Mouse (Mus musculus): ENCODE measurements around the gene Fgf2. TPM values are rescaled to one million over a fixed set of nuclear protein-coding genes. Genes with fewer than 3 reads are reported as not detected.

Fgf2 gene
- 5.4 TPM for polyA plus RNA-seq (2014; fragmentation: Illumina TruSeq; extraction: RNeasy Lipid Tissue Mini Kit (QIAGEN cat#74804); ENCODE audit: insufficient read depth, low read depth, low replicate concordance)

DNA sequence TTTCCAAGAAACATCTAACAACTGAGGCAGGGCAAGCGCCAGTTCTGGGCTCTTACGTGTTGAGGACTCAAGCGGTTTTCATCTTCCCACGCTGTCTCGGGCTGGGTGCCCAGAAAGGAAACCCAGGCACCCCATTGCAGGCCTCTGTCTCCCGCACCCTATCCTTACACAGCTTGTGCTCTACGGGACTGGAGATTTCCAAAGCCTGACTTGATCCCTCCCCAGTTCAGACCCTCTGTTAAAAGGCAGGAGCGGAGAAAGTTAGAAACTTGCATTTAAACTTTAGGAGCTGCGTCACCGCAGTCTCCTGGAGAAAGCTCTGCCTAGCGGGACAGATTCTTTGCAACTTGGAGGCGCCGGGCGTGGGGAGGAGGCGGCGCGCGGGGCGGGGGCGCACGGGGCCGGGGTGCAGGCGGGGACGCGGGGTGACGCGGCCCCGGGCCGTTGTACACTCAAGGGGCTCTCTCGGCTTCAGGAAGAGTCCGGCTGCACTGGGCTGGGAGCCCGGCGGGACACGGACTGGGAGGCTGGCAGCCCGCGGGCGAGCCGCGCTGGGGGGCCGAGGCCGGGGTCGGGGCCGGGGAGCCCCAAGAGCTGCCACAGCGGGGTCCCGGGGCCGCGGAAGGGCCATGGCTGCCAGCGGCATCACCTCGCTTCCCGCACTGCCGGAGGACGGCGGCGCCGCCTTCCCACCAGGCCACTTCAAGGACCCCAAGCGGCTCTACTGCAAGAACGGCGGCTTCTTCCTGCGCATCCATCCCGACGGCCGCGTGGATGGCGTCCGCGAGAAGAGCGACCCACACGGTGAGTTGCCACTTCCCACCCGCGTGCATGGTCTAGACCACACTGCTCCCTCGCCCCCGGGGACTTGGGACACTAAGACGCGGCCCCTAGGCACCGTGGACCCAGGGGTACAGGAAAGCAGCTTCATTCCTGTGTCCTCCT is at the start of gene Fgf2:
Gene Fgf2 (plus strand): TSS at position 126 of the 945 bp plus-strand sequence.

DNA sequence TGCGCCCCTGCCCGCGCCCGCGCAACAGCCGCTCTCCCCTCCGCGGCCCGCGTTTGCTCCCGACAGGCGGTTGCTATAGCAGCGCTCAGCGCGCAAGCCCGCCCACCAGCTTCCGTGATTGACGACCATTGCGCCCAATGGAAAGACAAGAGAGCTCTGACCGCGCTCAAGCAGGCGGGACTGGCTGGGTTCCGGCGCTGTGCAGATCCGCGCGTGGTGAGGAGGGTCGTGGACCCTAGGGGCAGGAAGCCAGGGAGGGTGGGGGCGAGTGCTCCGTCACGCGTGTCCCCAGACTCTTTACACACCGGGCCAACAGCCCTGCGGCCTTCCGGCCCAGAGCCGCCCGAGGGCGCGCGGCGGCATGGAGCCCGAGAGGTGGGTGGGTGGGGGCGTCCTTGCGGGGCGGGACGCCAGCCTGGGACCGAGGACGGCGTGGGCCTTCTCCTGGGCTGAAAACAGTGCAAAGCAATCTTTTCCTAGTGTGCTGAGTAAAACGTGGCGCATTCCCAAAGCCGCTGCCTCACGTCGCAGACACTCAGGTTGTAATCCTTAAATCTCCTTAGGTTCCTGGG is 35.7 kb upstream of the Fgf2 start, which contains the start of the genes Bbs12 and Cetn4:
Gene Bbs12 (plus strand): TSS at position 185 of the 572 bp plus-strand sequence.
Gene Cetn4 (minus strand): TSS at position 339 of the 572 bp plus-strand sequence.

DNA sequence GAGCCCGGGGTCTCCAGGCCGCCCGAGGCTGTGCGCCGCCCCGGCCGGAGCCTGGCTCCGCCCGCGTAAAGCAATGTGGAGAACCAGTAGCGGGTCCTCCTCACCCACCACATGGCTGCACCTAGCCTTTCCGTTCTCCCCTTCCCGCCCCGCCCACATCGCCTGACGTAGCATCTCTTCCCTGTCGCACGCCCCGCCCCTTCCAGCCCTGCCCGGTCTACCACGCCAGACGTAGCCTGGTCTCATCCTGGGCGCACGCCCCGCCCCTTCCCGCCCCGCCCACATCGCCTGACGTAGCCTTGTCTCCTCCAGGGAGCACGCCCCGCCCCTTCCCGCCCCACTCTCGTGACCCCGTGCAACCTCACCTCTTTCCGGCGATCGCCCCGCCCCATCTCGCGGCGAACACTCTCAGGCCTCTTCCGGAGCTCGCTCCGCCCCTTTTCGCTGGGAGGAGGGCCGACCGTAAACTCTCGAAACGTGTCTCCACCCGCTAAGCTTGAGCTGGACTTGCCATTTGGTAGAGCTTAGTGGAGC is 71.4 kb downstream of the Fgf2 start, which contains the start of gene Spata5:
Gene Spata5 (plus strand): TSS at position 439 of the 534 bp plus-strand sequence.

DNA sequence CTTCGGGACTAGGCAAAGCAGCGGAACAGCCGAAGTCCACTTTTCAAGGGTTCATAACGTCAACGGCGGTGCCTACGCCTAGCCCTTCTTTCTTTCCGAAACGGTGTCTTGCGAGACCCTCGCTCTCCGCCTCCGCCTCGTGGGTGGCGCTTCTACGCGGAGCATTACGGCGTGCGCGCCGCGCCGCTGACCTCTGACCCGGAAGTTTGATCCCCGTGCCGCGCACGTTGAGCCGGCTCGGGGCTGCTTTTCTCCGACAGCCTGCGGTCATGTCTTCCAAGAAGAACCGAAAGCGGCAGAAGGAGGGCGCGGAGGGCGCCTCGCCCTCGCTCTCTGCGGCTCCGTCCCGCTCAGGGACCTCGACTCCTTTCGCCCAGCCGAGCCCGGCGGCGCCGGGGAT is 71.9 kb downstream of the Fgf2 start, which contains the start of gene Nudt6:
Gene Nudt6 (minus strand): TSS at position 140 of the 400 bp plus-strand sequence.

Other genes with a start within 250 kb of the Fgf2 start
- 0.69 TPM for gene Il2, start 222.4 kb upstream of the Fgf2 start, polyA plus RNA-seq (2014; fragmentation: Illumina TruSeq; extraction: RNeasy Lipid Tissue Mini Kit (QIAGEN cat#74804); ENCODE audit: insufficient read depth, low read depth, low replicate concordance)
- not detected for gene Il21, start 115.7 kb upstream of the Fgf2 start, polyA plus RNA-seq (2014; fragmentation: Illumina TruSeq; extraction: RNeasy Lipid Tissue Mini Kit (QIAGEN cat#74804); ENCODE audit: insufficient read depth, low read depth, low replicate concordance)
- gene Bbs12, start 35.8 kb upstream of the Fgf2 start, polyA plus RNA-seq (2014; fragmentation: Illumina TruSeq; extraction: RNeasy Lipid Tissue Mini Kit (QIAGEN cat#74804); ENCODE audit: insufficient read depth, low read depth, low replicate concordance): 1.9 TPM
- 19.5 TPM for gene Cetn4, start 35.6 kb upstream of the Fgf2 start, polyA plus RNA-seq (2014; fragmentation: Illumina TruSeq; extraction: RNeasy Lipid Tissue Mini Kit (QIAGEN cat#74804); ENCODE audit: insufficient read depth, low read depth, low replicate concordance)
- 7.4 TPM for gene Spata5, start 71.5 kb downstream of the Fgf2 start, polyA plus RNA-seq (2014; fragmentation: Illumina TruSeq; extraction: RNeasy Lipid Tissue Mini Kit (QIAGEN cat#74804); ENCODE audit: insufficient read depth, low read depth, low replicate concordance)
- 5.2 TPM for gene Nudt6, start 71.9 kb downstream of the Fgf2 start, polyA plus RNA-seq (2014; fragmentation: Illumina TruSeq; extraction: RNeasy Lipid Tissue Mini Kit (QIAGEN cat#74804); ENCODE audit: insufficient read depth, low read depth, low replicate concordance)

Data from lung, adult 10 weeks (tissue).